Mouse (Mus musculus) thymus, adult 2 months (tissue): ENCODE results near the gene Ppfia4.

Experiments used
- CTCF ChIP-seq: fragments of 200-500 bp; IDR thresholded peaks from 2 replicates; pipeline ENCODE4 v1.5.1; 2012; ENCODE audit warnings: mild to moderate bottlenecking, control low read depth, low read length, moderate library complexity, borderline replicate concordance; ENCODE audit not compliant: control insufficient read depth, poor library complexity, insufficient read depth; ENCODE audit errors: extremely low read depth
- POLR2A ChIP-seq: fragments of 200-500 bp; IDR thresholded peaks from 2 replicates; pipeline ENCODE4 v1.6.1; 2012; ENCODE audit warnings: mild to moderate bottlenecking, low read length, control low read depth, moderate library complexity; ENCODE audit not compliant: control insufficient read depth, poor library complexity, insufficient read depth; ENCODE audit errors: extremely low read depth

- TF ChIP-seq CTCF (no peak), POLR2A (no peak)
These were observed 2.6 kb upstream of the Ppfia4 start for GRCm38 (mm10) chr1:134335211-134335923.
